Mouse (Mus musculus) lung, embryonic 16.5 days (tissue): Measurements from ENCODE around the gene Rab20. TPM values are rescaled to one million over a fixed set of nuclear protein-coding genes. Genes with fewer than 3 reads are reported as not detected.

Source experiments
- ATAC-seq: fragments of 200-750 bp; cut with Nextera tagmentation; 2 replicates; pipeline ENCODE4 v1.8.0; 2017; ENCODE audit warnings: low read depth, mild to moderate bottlenecking, moderate library complexity
- H3K27ac ChIP-seq: fragments of 300-500 bp; sonication (generic); 2 replicates; pipeline ENCODE4 v1.5.1; 2014; ENCODE audit warnings: mild to moderate bottlenecking, control low read depth, low read length
- H3K27me3 ChIP-seq: fragments of 300-500 bp; sonication (generic); 2 replicates; pipeline ENCODE4 v1.6.1; 2014; ENCODE audit warnings: low read depth, low read length, mixed read lengths; ENCODE audit not compliant: control insufficient read depth, insufficient read depth
- H3K36me3 ChIP-seq: fragments of 300-500 bp; sonication (generic); 2 replicates; pipeline ENCODE4 v1.6.1; 2014; ENCODE audit warnings: low read length; ENCODE audit not compliant: control insufficient read depth, insufficient read depth
- H3K4me1 ChIP-seq: fragments of 300-500 bp; sonication (generic); replicated peaks from 2 replicates; pipeline ENCODE4 v1.6.1; 2014; ENCODE audit warnings: low read length, mixed read lengths; ENCODE audit not compliant: control insufficient read depth, insufficient read depth
- H3K4me2 ChIP-seq: fragments of 300-500 bp; sonication (generic); 2 replicates; pipeline ENCODE4 v1.6.1; 2014; ENCODE audit warnings: low read depth, low read length, control low read depth
- H3K4me3 ChIP-seq: fragments of 300-500 bp; sonication (generic); 2 replicates; pipeline ENCODE4 v1.5.1; 2014; ENCODE audit warnings: mild to moderate bottlenecking, low read length, control low read depth
- H3K9ac ChIP-seq: fragments of 300-500 bp; sonication (generic); 2 replicates; pipeline ENCODE4 v1.6.1; 2014; ENCODE audit warnings: low read length, control low read depth
- H3K9me3 ChIP-seq: fragments of 300-500 bp; sonication (generic); 2 replicates; pipeline ENCODE4 v1.6.1; 2016; ENCODE audit warnings: low read length; ENCODE audit not compliant: control insufficient read depth
- WGBS: fragments of 180-500 bp; shearing (Covaris S2); extraction: QIAGEN DNeasy Blood & Tissue Kit; methylation state at CpG from one replicate; pipeline ENCODE4 v1.1.7; 2014; 5-methylcytosine and 5-hydroxymethylcytosine counted together
- polyA plus RNA-seq: library from polyadenylated mRNA; unstranded; fragments of >200 nt; fragmentation: Nextera tagmentation; extraction: Ambion mirVana; gene quantifications from 2 replicates; pipeline ENCODE4 v1.2.1, GENCODE M21; 2015

Gene Rab20
- polyA plus RNA-seq, 1 experiment from 2014 or later = 13.2 TPM

DNA sequence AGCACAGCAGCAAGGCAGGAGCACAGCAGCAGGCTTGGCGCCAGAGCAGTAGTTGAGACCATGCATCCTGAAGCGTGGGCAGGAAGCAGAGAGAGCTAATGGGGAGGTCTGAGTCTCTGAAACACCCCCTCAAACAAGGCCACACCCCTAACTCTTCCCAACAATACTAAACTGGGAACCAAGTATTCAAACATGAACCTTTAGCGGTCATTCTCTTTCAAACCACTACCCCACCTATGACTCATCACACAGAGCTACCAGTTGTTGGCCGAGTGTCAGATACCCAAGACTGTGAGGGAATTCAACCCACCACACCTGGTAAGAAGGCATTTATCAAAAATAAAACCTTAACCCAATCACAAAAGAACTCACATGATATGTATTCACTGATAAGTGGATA is 8.7 kb upstream of the Rab20 start:
- H3K4me3 ChIP-seq = no peak overlapping the region
- WGBS = 62% methylated on average over 4 of the region's 4 CpGs
- 0 out of 2 replicates have a peak, but pooled peaks cover 3% of the 10 kb centered on the region for H3K4me1 ChIP-seq
- no peaks in the 10 kb centered on the region for H3K36me3 ChIP-seq
- no peak overlapping the region for H3K4me2 ChIP-seq
- no peaks in the 10 kb centered on the region; the same call in 1 of the 2 replicates for H3K27me3 ChIP-seq
- no peak; the same call in 1 of the 2 replicates for ATAC-seq
- H3K9me3 ChIP-seq = no peaks in the 10 kb centered on the region
- H3K9ac ChIP-seq = no peak overlapping the region
- no peak overlapping the region for H3K27ac ChIP-seq

DNA sequence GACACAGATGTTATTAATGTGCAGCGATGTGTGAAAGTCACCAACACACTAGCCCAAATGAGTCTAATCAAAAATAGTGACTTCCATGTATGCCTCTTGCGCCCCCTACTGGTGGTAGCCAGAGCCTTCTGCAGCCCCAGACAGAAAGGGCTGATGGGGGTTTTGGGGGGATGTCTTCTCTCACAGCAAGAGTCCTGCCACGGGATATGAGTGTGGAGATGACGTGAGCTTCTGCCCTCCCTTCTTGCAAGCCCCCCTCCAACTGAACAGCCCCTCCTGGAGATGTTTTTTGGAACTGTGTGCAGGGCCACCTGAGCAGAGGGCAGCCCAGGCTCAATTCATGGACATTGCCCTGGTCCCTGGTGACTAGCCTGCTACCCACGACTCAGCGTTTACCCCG is 7.6 kb upstream of the Rab20 start:
- Histone ChIP-seq H3K9me3 (no peaks in the 10 kb centered on the region), H3K4me1 (0 out of 2 replicates have a peak, but pooled peaks cover 3% of the 10 kb centered on the region), H3K4me2 (no peak overlapping the region), H3K36me3 (no peaks in the 10 kb centered on the region), H3K9ac (no peak overlapping the region), H3K27ac (no peak overlapping the region), H3K27me3 (no peaks in the 10 kb centered on the region; the same call in 1 of the 2 replicates), H3K4me3 (no peak overlapping the region)
- ATAC-seq = peak; percentile 53
- WGBS = 16% methylated on average over 7 of the region's 7 CpGs

DNA sequence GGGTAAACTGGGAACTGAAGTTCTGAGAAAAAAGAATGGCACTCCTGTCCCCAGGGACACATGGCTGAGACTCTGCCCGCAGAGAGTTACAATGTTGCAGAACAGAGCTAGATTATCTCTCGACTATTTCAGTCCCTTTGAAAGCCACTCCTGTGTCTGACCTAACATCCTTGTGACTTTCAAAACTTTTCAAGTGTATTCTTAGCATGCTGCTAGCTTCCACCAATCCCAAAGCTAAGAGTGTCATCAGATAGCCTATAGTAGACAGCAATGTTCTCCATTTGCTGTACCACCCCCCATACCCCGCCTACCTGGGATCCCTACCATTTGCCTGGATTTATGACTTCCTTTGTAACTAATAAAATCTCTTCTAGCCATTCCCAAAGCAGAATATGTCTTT is 4.0 kb upstream of the Rab20 start:
- Histone ChIP-seq H3K27ac (no peak overlapping the region), H3K4me2 (no peak overlapping the region)
- ATAC-seq = no peak

DNA sequence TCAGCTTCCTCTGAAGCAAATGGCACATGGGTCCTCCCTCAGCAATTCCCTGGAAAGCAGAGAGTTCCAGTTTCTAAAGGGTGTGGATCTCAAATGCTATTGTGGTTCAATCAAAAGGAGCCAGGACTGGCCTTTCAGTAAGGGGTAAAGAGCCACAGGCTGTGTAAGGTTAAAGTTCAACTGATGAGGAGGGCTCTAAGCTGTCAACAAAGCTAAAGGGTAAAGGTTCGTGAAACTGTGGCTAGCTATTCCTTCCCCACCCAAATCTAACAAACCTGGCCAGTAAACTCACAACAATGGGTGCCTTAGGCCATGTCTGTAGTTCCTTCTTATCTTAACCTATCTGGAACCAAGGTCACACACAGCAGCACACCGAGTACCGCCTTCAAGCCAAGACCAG is 3.4 kb upstream of the Rab20 start:
- peaks cover 6% of the 10 kb centered on the region; the same call in 1 of the 2 replicates for H3K4me1 ChIP-seq
- no peak overlapping the region for H3K27ac ChIP-seq
- no peak for ATAC-seq
- H3K9ac ChIP-seq = no peak overlapping the region
- no peak overlapping the region for H3K4me3 ChIP-seq
- no peaks in the 10 kb centered on the region for H3K36me3 ChIP-seq
- peaks cover 11% of the 10 kb centered on the region; the same call in 1 of the 2 replicates for H3K27me3 ChIP-seq
- no peak overlapping the region for H3K4me2 ChIP-seq
- 58% methylated on average over 3 of the region's 3 CpGs for WGBS
- H3K9me3 ChIP-seq = no peaks in the 10 kb centered on the region

More for the DNA sequence above, 4.0 kb upstream of the Rab20 start:
- Histone ChIP-seq H3K4me1 (peaks cover 2% of the 10 kb centered on the region; the same call in 1 of the 2 replicates), H3K36me3 (no peaks in the 10 kb centered on the region), H3K9ac (no peak overlapping the region), H3K9me3 (no peaks in the 10 kb centered on the region), H3K27me3 (peaks cover 11% of the 10 kb centered on the region; the same call in 1 of the 2 replicates), H3K4me3 (no peak overlapping the region)
- WGBS = 61% methylated on average over 3 of the region's 3 CpGs

DNA sequence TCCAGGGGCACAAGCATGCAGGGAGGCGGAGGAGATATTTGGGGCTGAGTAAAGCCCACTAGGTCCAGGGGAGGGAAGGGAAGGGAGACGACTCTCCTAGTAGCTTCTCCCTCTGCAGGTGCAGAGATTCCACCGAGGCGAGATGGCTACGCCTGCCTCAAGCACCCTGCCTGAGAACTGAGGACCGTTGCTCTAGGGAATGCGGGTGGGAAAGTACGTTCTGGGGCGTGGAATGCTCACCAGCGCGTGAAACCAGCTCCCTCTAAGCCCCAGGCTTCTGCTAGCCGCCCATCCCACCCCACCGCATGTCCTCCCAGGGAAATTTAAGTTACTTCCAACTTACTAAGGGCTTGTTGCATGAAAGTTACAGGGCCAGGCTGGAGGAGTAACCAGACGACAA is 1.1 kb upstream of the Rab20 start:
- Histone ChIP-seq H3K4me2 (peak overlapping the region; percentile 94), H3K4me3 (peak overlapping the region; percentile 68; the same call in 1 of the 2 replicates), H3K9ac (no peak overlapping the region), H3K27me3 (peaks cover 11% of the 10 kb centered on the region), H3K4me1 (peaks cover 21% of the 10 kb centered on the region), H3K36me3 (no peaks in the 10 kb centered on the region), H3K27ac (no peak overlapping the region), H3K9me3 (no peaks in the 10 kb centered on the region)
- WGBS = 16% methylated on average over 14 of the region's 14 CpGs
- no peak for ATAC-seq

DNA sequence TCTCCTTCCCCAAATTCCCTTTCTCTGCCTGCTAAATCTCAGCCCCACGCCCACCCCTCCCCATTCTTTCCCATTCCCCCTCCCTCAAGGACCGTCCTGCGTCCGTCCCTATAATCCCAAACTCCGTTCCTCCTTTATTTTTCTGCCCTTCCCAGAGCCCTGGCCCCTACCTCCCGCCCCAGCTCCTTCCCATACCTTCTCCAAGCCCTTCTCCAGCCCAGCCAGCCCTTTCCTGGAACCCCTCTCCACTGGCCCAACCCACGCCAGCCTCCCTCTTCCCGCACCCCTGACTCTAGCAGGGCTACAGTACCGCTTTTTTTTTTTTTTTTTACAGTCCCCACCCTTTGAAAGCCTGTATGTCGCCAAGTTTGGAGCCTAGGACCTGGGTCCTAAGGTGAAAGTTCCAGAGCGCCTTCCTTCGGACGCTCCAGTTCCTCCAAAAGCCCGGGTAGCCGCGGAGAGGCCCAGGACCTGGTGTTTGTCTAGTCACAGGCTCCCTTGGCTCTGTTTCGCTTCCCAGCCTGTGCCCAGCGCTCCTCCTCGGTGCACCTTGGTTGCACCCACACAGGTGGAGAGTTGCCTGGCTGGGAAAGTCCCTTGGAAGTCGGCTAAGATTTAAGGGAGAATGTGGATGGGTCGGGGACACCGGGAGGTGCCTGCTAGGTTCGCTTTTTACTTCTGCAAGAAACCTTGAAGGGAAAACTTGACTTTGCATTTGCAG is 457 bp upstream of the Rab20 start:
- ATAC-seq = 0 out of 2 replicates have a peak, but pooled peaks have one; percentile 16
- H3K4me3 ChIP-seq = peak overlapping the region; percentile 68
- WGBS = 3% methylated on average over 23 of the region's 23 CpGs
- peak overlapping the region; percentile 53 for H3K9ac ChIP-seq
- peak overlapping the region; percentile 94 for H3K4me2 ChIP-seq
- no peaks in the 10 kb centered on the region for H3K36me3 ChIP-seq
- peak overlapping the region; percentile 10; the same call in 1 of the 2 replicates for H3K27ac ChIP-seq
- no peaks in the 10 kb centered on the region for H3K9me3 ChIP-seq
- peaks cover 11% of the 10 kb centered on the region for H3K27me3 ChIP-seq
- H3K4me1 ChIP-seq = peaks cover 21% of the 10 kb centered on the region

DNA sequence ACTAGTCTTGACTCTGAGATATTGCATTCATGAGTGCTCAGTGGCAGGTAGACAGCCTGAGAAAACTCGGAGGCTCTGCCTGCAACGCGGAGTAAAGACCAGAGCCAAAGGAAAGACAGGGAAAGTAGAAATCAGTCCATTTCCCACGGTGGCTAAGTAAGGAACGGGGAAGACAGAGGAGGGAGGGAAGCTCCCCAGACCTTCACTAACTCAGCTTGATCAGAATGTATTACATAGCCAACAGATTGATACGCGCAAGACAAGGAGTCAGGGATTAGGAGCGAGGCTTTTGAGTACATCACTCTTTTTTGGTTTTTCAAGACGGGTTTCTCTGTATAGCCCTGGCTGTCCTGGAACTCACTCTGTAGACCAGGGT is 1.3 kb downstream of the Rab20 start:
- peaks cover 33% of the 10 kb centered on the region for H3K4me1 ChIP-seq
- peak overlapping the region; percentile 89 for H3K27ac ChIP-seq
- WGBS = 3% methylated on average over 9 of the region's 9 CpGs
- H3K9me3 ChIP-seq = no peaks in the 10 kb centered on the region
- peak overlapping the region; percentile 68 for H3K4me3 ChIP-seq
- no peak for ATAC-seq
- peak overlapping the region; percentile 54 for H3K9ac ChIP-seq
- peaks cover 11% of the 10 kb centered on the region for H3K27me3 ChIP-seq
- peak overlapping the region; percentile 94 for H3K4me2 ChIP-seq
- H3K36me3 ChIP-seq = no peaks in the 10 kb centered on the region

DNA sequence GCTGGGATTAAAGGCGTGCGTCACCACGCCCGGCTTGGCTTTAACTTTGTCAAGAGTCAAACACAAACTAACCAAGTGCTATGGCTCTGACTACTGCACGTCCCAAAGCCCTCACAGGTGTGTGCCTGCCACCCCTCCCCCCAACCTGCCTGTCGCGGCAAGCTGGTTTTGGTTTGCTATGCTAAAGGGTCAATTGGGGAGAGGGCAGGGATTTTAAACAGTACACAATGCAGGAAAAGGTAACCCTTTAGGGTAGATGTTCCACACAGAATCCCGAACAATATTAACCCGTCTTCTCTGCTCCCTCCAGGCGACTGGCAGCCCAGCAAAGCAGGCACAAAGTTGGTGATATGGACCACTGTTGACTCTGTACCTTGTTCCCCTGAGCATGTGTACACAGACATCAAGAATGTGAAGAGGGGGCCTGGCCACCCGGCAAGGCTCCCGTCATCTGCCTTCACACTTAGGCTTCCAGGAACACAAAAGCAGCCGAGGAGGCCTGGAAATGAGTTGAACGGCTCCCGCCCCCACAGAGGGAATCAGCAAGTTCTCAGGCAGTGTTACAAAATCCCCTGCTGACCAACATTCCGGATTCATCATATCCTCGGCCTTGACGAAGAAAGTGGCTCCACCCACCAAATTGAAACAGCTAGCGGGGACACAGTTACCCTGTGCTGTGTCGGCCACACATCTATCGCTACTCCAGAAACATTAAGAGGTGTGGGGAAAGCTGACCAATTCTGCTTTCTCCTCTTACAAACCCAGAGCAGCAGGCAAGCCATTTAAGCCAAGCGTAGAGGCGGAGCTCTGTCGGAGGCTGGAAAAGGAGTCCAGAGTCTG is 2.0 kb downstream of the Rab20 start:
- H3K36me3 ChIP-seq = no peaks in the 10 kb centered on the region
- peaks cover 33% of the 10 kb centered on the region for H3K4me1 ChIP-seq
- H3K4me3 ChIP-seq = peak overlapping the region; percentile 68
- ATAC-seq = peak; percentile 58
- H3K27ac ChIP-seq = peak overlapping the region; percentile 89
- H3K27me3 ChIP-seq = peaks cover 11% of the 10 kb centered on the region
- H3K9ac ChIP-seq = peak overlapping the region; percentile 54
- 6% methylated on average over 24 of the region's 24 CpGs for WGBS
- peak overlapping the region; percentile 94 for H3K4me2 ChIP-seq
- no peaks in the 10 kb centered on the region for H3K9me3 ChIP-seq

DNA sequence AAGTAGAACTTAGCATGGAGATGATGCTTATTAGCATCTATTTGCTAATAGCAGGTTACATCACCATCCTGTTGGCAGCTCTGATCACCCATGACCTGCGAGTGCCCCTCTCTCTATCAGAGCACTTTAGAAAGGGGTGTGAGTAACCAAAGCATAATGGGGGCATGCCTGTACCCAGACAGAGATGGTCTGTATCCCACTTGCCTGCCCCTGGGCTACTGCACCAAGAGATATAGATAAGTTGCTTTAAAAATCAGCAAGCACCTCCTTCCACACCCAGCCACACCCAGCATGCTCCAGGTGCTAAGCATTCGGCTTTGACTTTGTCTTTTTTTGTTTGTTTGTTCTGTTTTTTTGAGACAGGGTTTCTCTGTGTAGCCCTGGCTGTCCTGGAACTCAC is 2.6 kb downstream of the Rab20 start:
- H3K27ac ChIP-seq = peak overlapping the region; percentile 89
- H3K9me3 ChIP-seq = no peaks in the 10 kb centered on the region
- H3K27me3 ChIP-seq = peaks cover 11% of the 10 kb centered on the region
- H3K4me3 ChIP-seq = no peak overlapping the region
- 22% methylated on average over 2 of the region's 2 CpGs for WGBS
- H3K4me2 ChIP-seq = peak overlapping the region; percentile 94
- H3K9ac ChIP-seq = no peak overlapping the region
- ATAC-seq = no peak
- H3K36me3 ChIP-seq = no peaks in the 10 kb centered on the region
- H3K4me1 ChIP-seq = peaks cover 33% of the 10 kb centered on the region
